Mouse (Mus musculus) spleen, postnatal 14 days (tissue): ENCODE measurements around the gene Tanc1.
"Not testable (repeated sequence)": the region's sequence is repeated elsewhere in the genome, so short reads cannot be mapped to it uniquely, and the experiment has no call there.

Experiments used
- DNase-seq, 2 experiments: peaks; one replicate each; pipeline ENCODE4 v3.0.0; 2021 to 2022; ENCODE audit warnings: low spot score in 2 of 2

Gene Tanc1

DNA sequence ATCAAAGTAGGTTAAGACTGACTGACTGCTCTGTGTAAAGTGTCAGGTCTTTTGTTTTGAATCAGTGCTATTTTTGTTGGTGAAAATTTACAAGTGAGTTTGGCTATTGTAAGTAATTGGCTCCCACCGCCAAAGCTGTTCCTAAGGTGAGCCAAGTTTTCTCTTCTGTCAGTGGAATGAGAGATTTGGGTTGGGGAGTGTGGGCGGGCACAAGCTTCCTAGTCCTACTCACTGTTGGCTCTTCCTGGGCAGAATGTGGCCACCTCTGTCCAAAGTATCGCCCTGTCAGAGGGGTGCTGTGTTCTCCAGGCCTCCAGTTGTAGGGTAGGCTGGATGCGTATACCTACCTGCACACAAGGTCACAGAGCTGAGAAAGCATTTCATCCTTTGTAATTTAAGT, 213.5 kb downstream of the Tanc1 start:
- DNase-seq: no peak

DNA sequence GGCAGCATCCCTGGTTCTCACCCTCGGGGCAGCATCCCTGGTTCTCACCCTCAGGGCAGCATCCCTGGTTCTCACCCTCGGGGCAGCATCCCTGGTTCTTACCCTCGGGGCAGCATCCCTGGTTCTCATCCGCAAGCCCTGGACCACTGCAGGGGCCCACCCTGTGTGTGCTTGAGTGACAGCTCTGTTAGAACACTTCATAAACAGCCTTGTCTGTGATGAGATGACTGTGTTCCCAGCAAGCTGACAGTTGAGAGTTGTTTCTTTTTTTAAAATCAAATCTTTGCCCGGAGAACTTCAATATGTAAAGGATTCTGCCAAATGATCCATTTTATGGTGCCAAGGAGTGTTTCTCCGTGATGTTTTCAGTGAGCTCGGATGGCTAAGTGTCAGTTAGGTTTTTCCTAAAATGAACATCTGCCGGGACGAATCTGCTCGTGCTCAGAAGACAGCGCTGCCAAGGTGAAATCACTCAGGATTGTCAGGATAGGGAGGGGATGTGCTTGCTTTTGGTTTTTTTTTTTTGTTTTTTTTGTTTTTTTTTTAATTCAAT, 216.3 kb downstream of the Tanc1 start:
- DNase-seq: no peak

GRCm38 (mm10) chr2:59828777-59829508, 217.1 kb downstream of the Tanc1 start:
- no peak for DNase-seq

DNA sequence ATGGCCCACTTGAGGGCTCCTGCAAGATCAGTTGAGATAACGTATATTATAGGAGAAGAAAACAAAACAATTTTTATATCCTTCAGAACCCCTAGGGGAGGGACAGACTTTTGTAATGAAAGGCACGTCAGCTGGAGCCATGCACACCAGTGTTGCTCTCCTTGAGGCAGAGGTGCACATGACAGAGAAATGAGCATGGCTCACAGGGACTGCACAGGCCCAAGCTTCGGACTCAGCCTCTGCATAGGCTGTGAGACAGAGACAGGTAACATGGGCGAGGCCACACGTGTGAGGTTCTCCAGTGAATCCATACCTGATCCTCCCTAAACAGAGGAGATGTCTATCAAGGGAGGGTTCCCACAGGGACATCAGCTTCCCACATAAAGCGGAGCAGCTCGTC, 217.9 kb downstream of the Tanc1 start:
- no peak for DNase-seq

GRCm38 (mm10) chr2:59830151-59830550, 218.3 kb downstream of the Tanc1 start:
- DNase-seq: no peak

DNA sequence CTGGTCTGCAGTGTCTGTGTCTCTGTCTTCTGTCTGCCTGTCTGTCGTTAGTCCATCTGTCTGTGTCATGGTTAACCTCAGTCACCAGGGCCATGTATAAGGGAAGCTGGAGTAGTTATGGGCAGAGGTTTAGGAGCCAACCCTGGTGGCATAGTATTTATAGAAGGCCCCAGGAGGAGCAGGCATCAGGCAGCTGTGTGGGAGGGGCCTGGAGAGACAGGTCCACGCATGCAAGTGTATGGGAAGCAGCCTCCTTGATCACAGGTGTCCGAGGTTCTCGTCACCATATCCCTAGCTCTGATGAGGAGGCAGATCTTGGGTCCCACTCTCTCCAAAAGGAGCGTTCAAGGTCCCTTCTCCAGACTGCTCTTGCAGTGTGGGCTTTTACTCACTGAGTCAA, 219.1 kb downstream of the Tanc1 start:
- no peak for DNase-seq

GRCm38 (mm10) chr2:59831831-59832230, 220.0 kb downstream of the Tanc1 start:
- DNase-seq: no peak

DNA sequence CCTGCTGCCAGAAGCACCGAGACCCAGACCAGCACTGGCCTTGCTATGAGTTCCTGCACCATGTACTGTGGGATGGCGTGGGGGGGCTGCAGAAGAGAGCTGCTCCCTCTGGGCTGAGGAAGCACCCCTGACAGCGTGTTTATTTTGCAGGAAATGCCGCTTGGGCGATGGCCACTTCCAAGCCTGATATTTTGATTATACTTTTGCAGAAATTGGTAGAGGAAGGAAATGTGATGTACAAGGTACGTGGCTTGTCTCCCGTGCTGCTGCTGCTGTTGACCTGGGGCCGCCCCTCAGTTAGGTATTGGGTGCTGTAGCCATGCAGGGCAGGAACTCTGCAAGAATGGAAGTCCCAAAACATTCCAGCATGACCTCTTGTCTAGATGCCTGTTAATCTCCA, 227.0 kb downstream of the Tanc1 start:
- DNase-seq: no peak

GRCm38 (mm10) chr2:59839755-59840154, 227.9 kb downstream of the Tanc1 start:
- DNase-seq: no peak

DNA sequence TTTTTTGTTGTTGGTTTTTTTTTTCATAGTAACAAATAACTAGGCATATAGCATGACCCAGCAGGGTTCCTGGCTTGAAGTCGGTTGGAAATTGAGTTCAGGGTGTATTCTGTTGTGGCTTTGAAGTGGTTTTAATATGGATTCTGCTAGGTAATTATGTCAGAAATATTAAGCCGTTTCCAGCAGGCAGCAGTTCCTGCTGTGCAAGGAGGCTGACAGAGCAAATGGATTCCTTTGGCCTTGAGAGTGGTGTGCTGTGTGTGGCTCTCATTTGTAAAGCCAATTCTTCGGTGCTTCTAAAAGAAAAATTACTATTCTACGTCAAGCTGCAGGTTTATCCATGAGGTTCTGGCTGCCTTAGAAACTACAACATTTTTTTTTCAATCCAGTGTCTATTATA, 228.3 kb downstream of the Tanc1 start:
- no peak for DNase-seq

- DNase-seq: no peak
Measured at GRCm38 (mm10) chr2:59841189-59841939, 229.5 kb downstream of the Tanc1 start.

DNA sequence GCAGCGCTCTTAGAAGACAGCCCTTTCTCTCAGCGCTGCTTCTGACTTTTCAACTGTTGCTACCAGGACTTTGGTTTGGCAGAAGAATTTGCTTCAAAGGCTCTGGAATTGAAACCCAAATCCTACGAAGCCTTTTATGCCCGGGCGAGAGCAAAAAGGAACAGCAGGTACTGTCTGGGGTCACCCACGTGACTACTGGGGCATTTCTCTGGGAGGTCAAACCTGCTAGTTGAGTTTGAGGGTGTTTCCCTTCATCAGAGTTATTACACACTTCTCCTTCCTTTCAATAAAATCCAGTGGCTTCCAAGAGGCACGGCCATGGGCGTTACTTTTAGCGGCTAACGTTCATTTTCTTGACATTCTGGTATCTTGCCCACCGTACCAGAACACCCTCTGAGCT, 230.1 kb downstream of the Tanc1 start:
- no peak for DNase-seq

GRCm38 (mm10) chr2:59842556-59843008, 230.7 kb downstream of the Tanc1 start:
- DNase-seq: no peak

GRCm38 (mm10) chr2:59843156-59843555, 231.3 kb downstream of the Tanc1 start:
- no peak for DNase-seq

DNA sequence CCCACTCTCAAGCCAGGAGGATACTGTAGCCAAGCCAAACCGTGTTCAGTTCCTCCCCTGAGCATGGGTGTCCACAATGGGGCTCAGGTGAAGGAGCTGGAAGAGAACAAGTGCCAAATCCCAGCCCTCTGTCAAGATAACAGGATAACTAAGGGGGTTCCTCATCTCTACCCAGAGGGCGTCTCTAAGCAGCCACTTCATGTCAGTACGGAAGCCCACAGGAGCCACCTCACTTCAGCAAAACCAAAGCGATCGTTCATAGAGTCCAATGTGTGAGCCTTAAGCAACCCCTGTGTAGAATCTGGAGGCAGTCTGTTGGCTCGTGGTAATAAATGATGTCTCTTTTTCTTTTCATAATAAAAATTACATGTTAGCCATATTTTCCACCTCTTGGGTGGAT, 232.0 kb downstream of the Tanc1 start:
- no peak for DNase-seq

GRCm38 (mm10) chr2:59851885-59852284, 240.0 kb downstream of the Tanc1 start:
- not testable (repeated sequence) for DNase-seq

DNA sequence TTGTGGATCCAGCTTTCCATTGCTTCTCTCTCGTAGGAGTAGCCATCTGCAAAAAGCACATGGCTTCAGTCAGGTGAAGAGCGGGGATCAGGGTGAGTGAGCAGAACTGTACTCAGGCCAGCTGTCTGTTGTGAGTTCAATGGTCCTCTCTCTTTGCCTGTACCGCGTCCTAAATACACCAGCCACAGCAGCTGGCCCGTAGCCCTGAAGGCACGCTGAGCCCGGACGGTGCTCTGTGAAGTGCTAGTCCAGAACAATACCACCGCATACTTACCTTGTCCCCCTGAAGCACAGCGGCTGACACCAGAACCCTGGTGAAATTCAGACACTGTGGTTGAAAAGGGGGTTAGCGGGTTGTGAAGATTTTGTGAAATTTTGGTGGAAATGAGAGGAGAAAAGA, 241.1 kb downstream of the Tanc1 start:
- no peak for DNase-seq

GRCm38 (mm10) chr2:59853543-59853942, 241.7 kb downstream of the Tanc1 start:
- DNase-seq: no peak

GRCm38 (mm10) chr2:59854363-59854762, 242.5 kb downstream of the Tanc1 start:
- no peak for DNase-seq

DNA sequence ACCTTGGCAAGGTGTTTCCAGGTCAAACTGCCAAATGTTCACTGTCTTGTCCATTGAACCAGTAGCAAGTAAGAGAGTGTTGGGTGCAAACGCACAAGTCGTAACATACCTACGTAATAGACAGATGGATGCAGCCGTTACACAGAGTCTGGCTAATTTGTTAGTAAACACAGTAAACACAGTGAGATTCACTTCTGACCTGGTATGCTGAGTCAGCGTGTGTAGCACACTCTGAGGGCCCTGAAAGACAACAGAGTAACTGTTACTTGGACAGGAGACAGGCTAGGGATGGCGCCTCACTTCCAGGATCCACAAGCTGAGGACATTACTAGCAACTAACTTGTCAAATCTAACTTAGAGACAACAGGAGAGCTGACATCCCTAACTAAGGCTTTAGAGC, 250.8 kb downstream of the Tanc1 start:
- DNase-seq: no peak

GRCm38 (mm10) chr2:59870526-59870925, 258.7 kb downstream of the Tanc1 start:
- no peak for DNase-seq

DNA sequence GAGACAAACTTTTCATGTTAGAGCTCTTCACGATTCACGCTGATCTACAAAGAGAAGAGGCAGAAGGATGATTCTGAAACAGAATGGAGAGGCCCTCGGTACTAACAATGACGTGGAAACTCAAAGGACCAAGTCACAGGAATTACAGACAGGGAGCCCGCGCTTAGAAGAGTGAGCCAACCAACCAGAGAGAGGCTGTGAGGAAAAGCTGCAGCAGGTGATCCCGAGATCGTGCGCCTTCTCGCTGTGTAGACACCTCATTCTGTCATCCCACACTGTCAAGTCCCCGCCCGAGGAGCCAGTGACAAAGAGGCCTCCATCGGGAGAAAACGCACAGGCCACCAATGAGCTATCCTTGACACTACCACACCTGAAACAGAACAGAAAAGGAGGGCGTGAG, 264.6 kb downstream of the Tanc1 start:
- DNase-seq: no peak

DNA sequence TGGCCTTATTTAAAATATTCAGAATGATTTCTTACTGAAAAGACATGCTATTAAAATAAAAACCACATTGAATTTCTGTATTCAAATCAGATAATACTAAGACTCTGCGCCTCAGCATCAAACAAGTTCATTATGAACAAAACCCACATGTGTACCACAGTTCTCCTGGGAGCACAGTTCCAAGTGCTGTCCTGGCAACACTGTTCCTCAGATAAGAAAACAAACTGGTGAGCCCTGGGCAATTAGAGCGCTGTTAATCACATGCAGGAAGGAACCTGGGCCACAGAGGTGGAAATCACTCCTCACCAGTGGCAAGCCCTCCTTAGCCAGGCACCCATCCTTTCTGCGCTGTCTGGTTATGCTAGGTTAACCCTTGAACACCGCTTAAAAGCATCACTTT, 265.5 kb downstream of the Tanc1 start:
- DNase-seq: no peak
